Mouse (Mus musculus): ENCODE data around the gene Tnfaip2.

Tnfaip2 gene

GRCm38 (mm10) chr12:111442309-111443010, at the start of gene Tnfaip2:
Gene Tnfaip2, plus strand, starts transcription at chr12:111442469.
- peak; percentile 37 to 42 for DNase-seq

GRCm38 (mm10) chr12:111394008-111394407, 48.3 kb upstream of the Tnfaip2 start:
- no peak for DNase-seq

GRCm38 (mm10) chr12:111396997-111397396, 45.3 kb upstream of the Tnfaip2 start:
- DNase-seq, result no peak

GRCm38 (mm10) chr12:111401454-111402184, 40.6 kb upstream of the Tnfaip2 start:
- DNase-seq, result peak in 1 of 2 experiments; percentile 59

- DNase-seq, result no peak
Measured at GRCm38 (mm10) chr12:111404880-111405279, 37.4 kb upstream of the Tnfaip2 start.

GRCm38 (mm10) chr12:111406622-111407021, 35.6 kb upstream of the Tnfaip2 start, which contains the start of gene Lbhd2:
Gene Lbhd2, plus strand, starts transcription at chr12:111406809.
- DNase-seq, result no peak

- no peak for DNase-seq
Measured at GRCm38 (mm10) chr12:111409583-111409982, 32.7 kb upstream of the Tnfaip2 start.

GRCm38 (mm10) chr12:111411631-111412355, 30.5 kb upstream of the Tnfaip2 start:
- DNase-seq, result no peak

GRCm38 (mm10) chr12:111412581-111413284, 29.5 kb upstream of the Tnfaip2 start:
- no peak for DNase-seq

- peak; percentile 58 to 76 for DNase-seq
Measured at GRCm38 (mm10) chr12:111413300-111413699, 29.0 kb upstream of the Tnfaip2 start.

- no peak for DNase-seq
Measured at GRCm38 (mm10) chr12:111416921-111417779, 25.1 kb upstream of the Tnfaip2 start, which contains the start of gene Exoc3l4. Gene Exoc3l4, plus strand, starts transcription at chr12:111417017.

- DNase-seq, result no peak
Measured at GRCm38 (mm10) chr12:111419918-111420317, 22.4 kb upstream of the Tnfaip2 start.

GRCm38 (mm10) chr12:111420946-111421709, 21.1 kb upstream of the Tnfaip2 start:
- DNase-seq, result no peak

GRCm38 (mm10) chr12:111422852-111423251, 19.4 kb upstream of the Tnfaip2 start:
- no peak for DNase-seq

GRCm38 (mm10) chr12:111423570-111424129, 18.6 kb upstream of the Tnfaip2 start:
- no peak for DNase-seq

- no peak for DNase-seq
Measured at GRCm38 (mm10) chr12:111424547-111424946, 17.7 kb upstream of the Tnfaip2 start.

GRCm38 (mm10) chr12:111425258-111425657, 17.0 kb upstream of the Tnfaip2 start:
- DNase-seq, result peak in 1 of 2 experiments; percentile 65

GRCm38 (mm10) chr12:111425789-111426460, 16.3 kb upstream of the Tnfaip2 start:
- DNase-seq, result peak; percentile 61 to 86

GRCm38 (mm10) chr12:111427438-111428113, 14.7 kb upstream of the Tnfaip2 start:
- no peak for DNase-seq

Measured in spleen, adult 18-20 months (tissue).